Mouse (Mus musculus) frontal cortex, postnatal 36 days (tissue): ENCODE measurements around the gene Olfr1423.
"Not testable (repeated sequence)": the region's sequence is repeated elsewhere in the genome, so short reads cannot be mapped to it uniquely, and the experiment has no call there.

Source experiments
- DNase-seq, 2 experiments: peaks; one replicate each; pipeline ENCODE4 v3.0.0; 2022; ENCODE audit warnings: low spot score in 2 of 2

The Olfr1423 gene

GRCm38 (mm10) chr19:12007105-12007931 lies 33.8 kb downstream of the Olfr1423 start:
- DNase-seq, result peak in 1 of 2 experiments; percentile 49

GRCm38 (mm10) chr19:12006361-12006947 lies 34.7 kb downstream of the Olfr1423 start:
- DNase-seq, result peak; percentile 35 to 44

- peak; percentile 94 to 95 for DNase-seq
These were observed 35.4 kb downstream of the Olfr1423 start for GRCm38 (mm10) chr19:12005376-12006360.

GRCm38 (mm10) chr19:12004216-12005008 lies 36.7 kb downstream of the Olfr1423 start:
- peak in 1 of 2 experiments; percentile 55 for DNase-seq

GRCm38 (mm10) chr19:12003568-12003967 lies 37.5 kb downstream of the Olfr1423 start:
- no peak for DNase-seq

DNA sequence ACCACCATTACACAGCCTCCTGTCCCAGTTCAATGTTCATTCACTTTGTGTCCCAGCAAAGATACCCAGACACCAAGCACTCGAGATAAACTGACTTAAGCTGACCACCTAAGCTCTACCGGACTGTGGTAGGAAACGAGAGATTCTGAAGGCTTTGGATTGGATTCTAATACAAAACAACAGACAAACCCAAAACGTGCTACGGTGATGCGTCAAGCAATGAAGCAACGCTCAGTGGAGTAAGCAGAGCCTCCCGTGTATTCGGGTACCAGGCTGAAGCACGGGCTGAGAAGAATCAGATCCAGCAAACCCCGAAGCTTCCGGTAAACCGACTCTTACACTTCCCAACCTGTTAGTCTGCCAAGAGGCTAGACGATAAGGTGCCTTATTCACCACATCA lies 38.3 kb downstream of the Olfr1423 start:
- DNase-seq, result no peak

- DNase-seq, result peak; percentile 70 to 74
These were observed 39.0 kb downstream of the Olfr1423 start for GRCm38 (mm10) chr19:12002125-12002524.

DNA sequence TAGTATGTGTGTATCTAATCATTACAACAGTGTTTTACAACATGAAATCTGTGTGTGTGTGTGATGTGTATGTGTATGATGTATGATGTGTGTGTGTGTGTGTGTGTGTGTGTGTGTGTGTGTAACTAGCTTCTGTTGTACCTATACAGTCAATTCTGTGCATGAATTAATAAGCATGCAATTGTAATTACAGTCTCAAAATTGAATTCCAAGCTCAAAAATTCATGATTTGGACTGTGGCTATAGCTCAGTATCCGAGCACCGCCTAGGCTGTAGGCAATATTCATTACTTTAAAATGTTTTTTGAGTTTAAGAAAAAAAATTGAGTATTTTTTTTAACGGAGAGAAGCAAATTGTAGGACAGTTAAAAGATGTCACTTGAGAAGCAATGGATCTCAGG lies 39.4 kb downstream of the Olfr1423 start:
- no peak for DNase-seq

- no peak for DNase-seq
These were observed 45.2 kb downstream of the Olfr1423 start for GRCm38 (mm10) chr19:11995722-11996448.

DNA sequence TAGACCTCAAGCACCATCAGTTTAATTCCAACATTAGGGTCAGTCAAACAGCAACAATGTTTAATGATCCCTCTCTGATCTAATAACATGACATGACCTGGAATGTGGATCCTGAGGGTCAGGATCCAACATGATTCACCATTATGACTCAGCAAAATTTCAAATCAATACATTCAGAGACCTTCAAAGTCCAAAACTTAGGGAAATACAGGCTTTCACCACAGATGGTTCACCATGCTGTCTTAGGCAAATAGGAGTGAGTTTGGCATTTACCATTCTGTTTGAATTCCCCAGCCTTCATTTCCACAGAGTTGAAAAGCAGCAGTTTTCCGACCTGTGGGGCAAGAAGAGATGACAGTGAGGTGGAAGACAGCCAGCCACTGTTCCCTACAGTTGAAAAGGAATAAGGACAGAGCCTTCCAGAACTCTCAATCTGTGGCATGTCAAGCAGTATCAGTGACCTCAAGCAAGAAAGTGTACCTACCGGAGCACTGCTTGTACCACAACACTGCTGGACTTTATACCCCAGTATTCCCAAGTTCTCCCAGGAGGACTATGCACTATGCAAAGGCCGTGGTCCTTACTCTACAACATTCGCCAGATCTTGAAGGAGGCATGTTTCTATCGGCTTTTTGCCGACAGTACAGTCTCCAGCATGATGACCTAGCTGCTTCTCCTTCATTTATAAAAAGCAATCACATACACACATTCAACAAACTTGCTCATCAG lies 46.2 kb downstream of the Olfr1423 start:
- DNase-seq, result no peak

GRCm38 (mm10) chr19:11992441-11993029 lies 48.6 kb downstream of the Olfr1423 start:
- DNase-seq, result no peak

GRCm38 (mm10) chr19:11992034-11992433 lies 49.1 kb downstream of the Olfr1423 start:
- no peak for DNase-seq

- DNase-seq, result no peak
These were observed 51.8 kb downstream of the Olfr1423 start for GRCm38 (mm10) chr19:11989334-11989733.

GRCm38 (mm10) chr19:11987841-11988240 lies 53.3 kb downstream of the Olfr1423 start:
- DNase-seq, result no peak

DNA sequence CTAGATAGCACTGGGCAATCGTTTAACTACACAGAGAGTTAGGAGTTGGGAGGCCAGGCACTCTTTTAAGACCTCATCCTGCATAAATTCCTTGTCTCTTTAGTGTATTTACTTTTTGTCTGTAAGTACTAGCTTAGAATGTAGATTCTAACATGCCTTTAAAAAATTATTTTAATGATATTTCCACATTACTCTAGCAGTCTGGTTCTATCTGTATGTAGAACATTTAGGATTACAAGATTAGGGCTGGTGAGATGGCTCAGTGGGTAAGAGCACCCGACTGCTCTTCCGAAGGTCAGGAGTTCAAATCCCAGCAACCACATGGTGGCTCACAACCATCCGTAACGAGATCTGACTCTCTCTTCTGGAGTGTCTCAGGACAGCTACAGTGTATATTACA lies 56.5 kb downstream of the Olfr1423 start:
- DNase-seq, result not testable (repeated sequence)
